Comparison of ENCODE assay signal across 8 mouse cellular contexts in the genomic region with DNA sequence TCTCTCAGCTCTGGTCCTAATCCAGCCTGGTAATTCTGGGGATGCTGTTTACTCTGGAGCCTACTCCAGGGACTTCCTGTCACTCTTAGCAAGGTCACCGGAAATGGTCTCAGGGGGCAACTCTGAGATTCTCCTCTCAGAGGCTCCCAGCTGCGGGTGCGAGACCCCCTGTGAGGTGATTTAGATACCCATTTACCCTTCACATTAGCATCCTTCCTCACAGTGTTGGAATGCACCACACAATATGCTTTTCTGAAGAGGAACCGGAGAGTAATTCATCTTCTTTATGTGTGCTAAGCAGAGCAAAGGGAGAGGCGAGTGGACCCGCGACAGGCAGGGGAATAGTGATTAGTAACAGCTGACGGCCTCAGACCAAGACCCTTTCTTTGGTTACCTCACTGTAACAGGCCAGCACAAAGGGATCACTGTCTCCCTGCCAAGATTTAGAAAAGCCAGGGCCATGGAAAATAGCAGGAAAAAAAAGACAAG. TPM values are rescaled to one million over a fixed set of nuclear protein-coding genes. Genes with fewer than 3 reads are reported as not detected.
DNase-seq lines count a peak whose midpoint lies in the region; ATAC-seq and TF ChIP-seq lines count a peak whose summit lies in the region.

No protein-coding gene starts in this region.

- H3K9ac ChIP-seq in lung, embryonic 14.5 days: no peak overlapping the region
- H3K9ac ChIP-seq in hindbrain, embryonic 16.5 days (ENCODE audit: low read depth, low read length): no peak overlapping the region
- no peak overlapping the region for H3K9ac ChIP-seq in liver, embryonic 11.5 days (ENCODE audit: low read depth, low read length)

- H3K4me3 ChIP-seq in lung, embryonic 14.5 days (ENCODE audit: low read depth, low read length): no peak overlapping the region
- H3K4me3 ChIP-seq in hindbrain, embryonic 16.5 days (ENCODE audit: low read length): no peak overlapping the region
- H3K4me3 ChIP-seq in liver, embryonic 11.5 days (ENCODE audit: low read depth, low read length): no peak overlapping the region

- peak overlapping the region; percentile 81 for H3K27ac ChIP-seq in lung, embryonic 14.5 days (ENCODE audit: low read depth)
- peak overlapping the region; percentile 73 for H3K27ac ChIP-seq in hindbrain, embryonic 16.5 days (ENCODE audit: low read depth, low read length)
- H3K27ac ChIP-seq in liver, embryonic 11.5 days (ENCODE audit: low read depth, low read length): no peak overlapping the region

- 28% methylated on average over 8 of the region's 8 CpGs for WGBS in lung, embryonic 14.5 days
- 9% methylated on average over 8 of the region's 8 CpGs for WGBS in hindbrain, embryonic 16.5 days
- WGBS in liver, embryonic 11.5 days: 41% methylated on average over 8 of the region's 8 CpGs

- TF ChIP-seq CTCF in lung, embryonic 14.5 days (IDR thresholded peaks at IDR 0.05; ENCODE audit: low read depth): no peak

- peaks cover 28% of the 10 kb centered on the region for H3K4me1 ChIP-seq in lung, embryonic 14.5 days (ENCODE audit: insufficient read depth)
- H3K4me1 ChIP-seq in hindbrain, embryonic 16.5 days (ENCODE audit: control insufficient read depth, insufficient read depth, low read depth, low read length): peaks cover 14% of the 10 kb centered on the region
- peaks cover 14% of the 10 kb centered on the region for H3K4me1 ChIP-seq in liver, embryonic 11.5 days (replicated peaks; ENCODE audit: control insufficient read depth, insufficient read depth, low read length)

- H3K36me3 ChIP-seq in lung, embryonic 14.5 days (ENCODE audit: insufficient read depth): no peaks in the 10 kb centered on the region
- H3K36me3 ChIP-seq in hindbrain, embryonic 16.5 days (ENCODE audit: control insufficient read depth, insufficient read depth, low read length): no peaks in the 10 kb centered on the region
- no peaks in the 10 kb centered on the region for H3K36me3 ChIP-seq in liver, embryonic 11.5 days (ENCODE audit: control insufficient read depth, insufficient read depth, low read length)

- H3K27me3 ChIP-seq in lung, embryonic 14.5 days (ENCODE audit: insufficient read depth, low read length): no peaks in the 10 kb centered on the region
- no peaks in the 10 kb centered on the region for H3K27me3 ChIP-seq in hindbrain, embryonic 16.5 days (replicated peaks; ENCODE audit: control insufficient read depth, insufficient read depth, low read length)
- 0 out of 2 replicates have a peak, but pooled peaks cover 10% of the 10 kb centered on the region for H3K27me3 ChIP-seq in liver, embryonic 11.5 days (replicated peaks; ENCODE audit: control insufficient read depth, insufficient read depth, low read length)

- ATAC-seq in lung, embryonic 14.5 days (ENCODE audit: insufficient read depth): peak; percentile 35; the same call in 1 of the 2 replicates
- ATAC-seq in hindbrain, embryonic 16.5 days: peak; percentile 92
- no peak for ATAC-seq in liver, embryonic 11.5 days (replicated peaks; ENCODE audit: low FRiP score)

- peak overlapping the region; percentile 31 for H3K4me2 ChIP-seq in lung, embryonic 14.5 days
- no peak overlapping the region for H3K4me2 ChIP-seq in hindbrain, embryonic 16.5 days (ENCODE audit: low read length)
- H3K4me2 ChIP-seq in liver, embryonic 11.5 days: no peak overlapping the region

- DNase-seq in cerebellum, adult 9-10 months: peak; percentile 31
- DNase-seq in cerebellum, adult 11 months: no peak
- DNase-seq in lung, embryonic 14.5 days: peak; percentile 58
- DNase-seq in lung, postnatal 10 days: no peak
- peak; percentile 60 for DNase-seq in retina, embryonic 14.5 days (ENCODE audit: low spot score)
- no peak for DNase-seq in liver, embryonic 11.5 days (ENCODE audit: low spot score)
- no peak for DNase-seq in natural killer cell, adult 2 months (ENCODE audit: low spot score in 2 of 2)

- no peaks in the 10 kb centered on the region for H3K9me3 ChIP-seq in lung, embryonic 14.5 days (ENCODE audit: low read depth, low read length)
- no peaks in the 10 kb centered on the region for H3K9me3 ChIP-seq in hindbrain, embryonic 16.5 days (ENCODE audit: control insufficient read depth, low read length)
- H3K9me3 ChIP-seq in liver, embryonic 11.5 days (ENCODE audit: control insufficient read depth, low read length): no peaks in the 10 kb centered on the region

RNA-seq across cellular contexts. Expression of gene Slc1a3, which starts 51.0 kb away (rescaled TPM):
- 24.5 and 26.1 TPM in 2 replicates for polyA plus RNA-seq in lung, embryonic 14.5 days (2014; fragmentation: Nextera tagmentation; extraction: Ambion mirVana)
- 256 and 264 TPM in 2 replicates for polyA plus RNA-seq in hindbrain, embryonic 16.5 days (2015; fragmentation: Nextera tagmentation; extraction: Ambion mirVana)
- 7.3 and 9.0 TPM in 2 replicates for polyA plus RNA-seq in liver, embryonic 11.5 days (2014; fragmentation: Nextera tagmentation; extraction: Ambion mirVana)

Comparison
In these comparisons a context has a peak if more than half of its experiments do, and no peak if none do; other contexts are left out.
1. DNase-seq: peak in cerebellum, adult 9-10 months (single experiment), lung, embryonic 14.5 days (single experiment) and retina, embryonic 14.5 days (single experiment); none in cerebellum, adult 11 months (single experiment), lung, postnatal 10 days (single experiment), liver, embryonic 11.5 days (single experiment) and natural killer cell, adult 2 months (0 of 2).